Comparison of ENCODE assay signal across 10 mouse cellular contexts in the genomic region with DNA sequence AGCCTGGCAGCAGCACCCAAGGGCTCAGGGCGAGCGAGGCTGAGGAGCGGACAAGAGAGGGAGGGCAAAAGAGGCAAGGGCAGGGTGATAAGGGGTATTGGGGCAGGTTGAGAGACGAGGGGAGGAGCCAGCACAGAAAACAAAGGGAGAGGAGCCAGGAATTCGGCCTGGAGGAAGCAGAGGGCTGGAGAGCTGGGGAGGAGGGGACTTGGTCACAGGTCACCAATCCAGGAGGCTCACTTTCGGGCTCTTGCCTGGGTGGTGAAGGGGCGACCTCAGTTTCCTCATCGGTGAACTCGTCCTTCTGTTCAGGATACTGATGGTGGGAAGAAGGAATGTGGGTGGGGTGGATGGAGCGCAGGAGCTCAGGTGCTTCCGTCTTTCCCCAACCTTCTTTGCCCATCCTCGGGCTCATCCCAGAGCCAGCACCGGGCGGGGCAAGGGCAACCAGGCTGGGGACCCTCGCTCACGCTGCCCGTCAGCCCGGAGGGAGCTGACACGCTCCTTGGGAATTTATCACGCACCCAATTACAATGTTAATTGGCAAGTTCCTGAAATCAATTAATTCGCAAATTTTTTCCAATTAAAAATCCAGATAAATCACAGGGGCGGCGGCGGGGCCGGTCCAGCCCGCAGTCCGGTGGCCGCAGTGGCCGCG. TPM values are rescaled to one million over a fixed set of nuclear protein-coding genes. Genes with fewer than 3 reads are reported as not detected.
A peak's percentile ranks its signal among the peaks of the same experiment; 100 is the strongest.
DNase-seq lines count a peak whose midpoint lies in the region; ATAC-seq and TF ChIP-seq lines count a peak whose summit lies in the region.
"Had no signal": no experiment of that assay in that cellular context is flagged by ENCODE, and none has a peak within 500 bp of the region (broad histone marks: within the 10 kb centered on the region; RNA-seq: fewer than 3 reads in every experiment).

No protein-coding gene starts in this region.

- peak overlapping the region; percentile 34; the same call in 1 of the 2 replicates for H3K9ac ChIP-seq in kidney, embryonic 14.5 days (ENCODE audit: low read depth, low read length)
- H3K9ac ChIP-seq in embryonic facial prominence, embryonic 11.5 days (replicated peaks; ENCODE audit: low read length) = peak overlapping the region; percentile 44
- H3K9ac ChIP-seq in hindbrain, postnatal 0 days (replicated peaks; ENCODE audit: low read length) = peak overlapping the region; percentile 55
- peak overlapping the region; percentile 40; the same call in 1 of the 2 replicates for H3K9ac ChIP-seq in midbrain, embryonic 15.5 days

- H3K27ac ChIP-seq in kidney, embryonic 14.5 days (ENCODE audit: low read depth, low read length) = no peak overlapping the region
- no peak overlapping the region for H3K27ac ChIP-seq in embryonic facial prominence, embryonic 11.5 days (replicated peaks; ENCODE audit: low read depth, low read length)
- H3K27ac ChIP-seq in hindbrain, postnatal 0 days = no peak overlapping the region
- H3K27ac ChIP-seq in midbrain, embryonic 15.5 days = no peak overlapping the region

- H3K4me1 ChIP-seq in kidney, embryonic 14.5 days (ENCODE audit: control insufficient read depth, insufficient read depth, low read length) = peaks cover 27% of the 10 kb centered on the region
- H3K4me1 ChIP-seq in embryonic facial prominence, embryonic 11.5 days (ENCODE audit: control insufficient read depth, insufficient read depth, low read length) = peaks cover 4% of the 10 kb centered on the region
- peaks cover 9% of the 10 kb centered on the region; the same call in 1 of the 2 replicates for H3K4me1 ChIP-seq in hindbrain, postnatal 0 days (ENCODE audit: insufficient read depth, low read length)
- peaks cover 21% of the 10 kb centered on the region for H3K4me1 ChIP-seq in midbrain, embryonic 15.5 days

- no peak for DNase-seq in kidney, adult 18-20 months
- DNase-seq in embryonic facial prominence, embryonic 11.5 days (ENCODE audit: low spot score) = no peak
- DNase-seq in hindbrain, postnatal 0 days (ENCODE audit: low spot score) = no peak
- no peak for DNase-seq in ovary, adult 18-20 months (ENCODE audit: low spot score)
- DNase-seq in embryo, embryonic 10 days (ENCODE audit: low spot score) = no peak
- DNase-seq in gastrocnemius, postnatal 25 days = no peak
- DNase-seq: cerebellum, adult 9-11 months had no signal

- peak overlapping the region; percentile 39 for H3K4me3 ChIP-seq in kidney, embryonic 14.5 days (ENCODE audit: low read length)
- peak overlapping the region; percentile 35 for H3K4me3 ChIP-seq in embryonic facial prominence, embryonic 11.5 days (ENCODE audit: low read depth, low read length)
- peak overlapping the region; percentile 43 for H3K4me3 ChIP-seq in hindbrain, postnatal 0 days (ENCODE audit: low read length)
- H3K4me3 ChIP-seq in midbrain, embryonic 15.5 days = peak overlapping the region; percentile 40

- H3K9me3 ChIP-seq in kidney, embryonic 14.5 days (ENCODE audit: control insufficient read depth, low read length) = no peaks in the 10 kb centered on the region
- H3K9me3 ChIP-seq in embryonic facial prominence, embryonic 11.5 days (replicated peaks; ENCODE audit: control insufficient read depth, low read length) = no peaks in the 10 kb centered on the region
- no peaks in the 10 kb centered on the region for H3K9me3 ChIP-seq in hindbrain, postnatal 0 days (ENCODE audit: low read length)
- no peaks in the 10 kb centered on the region for H3K9me3 ChIP-seq in midbrain, embryonic 15.5 days

- peak overlapping the region; percentile 70 for H3K4me2 ChIP-seq in kidney, embryonic 14.5 days (replicated peaks; ENCODE audit: low read depth, low read length)
- peak overlapping the region; percentile 89 for H3K4me2 ChIP-seq in embryonic facial prominence, embryonic 11.5 days (ENCODE audit: low read depth, low read length)
- H3K4me2 ChIP-seq in hindbrain, postnatal 0 days (ENCODE audit: low read depth, low read length) = peak overlapping the region; percentile 68
- peak overlapping the region; percentile 67 for H3K4me2 ChIP-seq in midbrain, embryonic 15.5 days

- WGBS in kidney, embryonic 14.5 days = 7% methylated on average over 30 of the region's 30 CpGs
- 5% methylated on average over 30 of the region's 30 CpGs for WGBS in embryonic facial prominence, embryonic 11.5 days
- 13% methylated on average over 30 of the region's 30 CpGs for WGBS in hindbrain, postnatal 0 days
- WGBS in midbrain, embryonic 15.5 days = 14% methylated on average over 30 of the region's 30 CpGs

- H3K27me3 ChIP-seq in kidney, embryonic 14.5 days (ENCODE audit: control insufficient read depth, insufficient read depth, low read length) = peaks cover 82% of the 10 kb centered on the region
- H3K27me3 ChIP-seq in embryonic facial prominence, embryonic 11.5 days (ENCODE audit: control insufficient read depth, insufficient read depth, low read length) = peaks cover 32% of the 10 kb centered on the region
- peaks cover 32% of the 10 kb centered on the region for H3K27me3 ChIP-seq in hindbrain, postnatal 0 days (ENCODE audit: insufficient read depth, low read length)
- H3K27me3 ChIP-seq in midbrain, embryonic 15.5 days (replicated peaks) = peaks cover 51% of the 10 kb centered on the region

- ATAC-seq in kidney, embryonic 14.5 days (ENCODE audit: low FRiP score, low TSS enrichment) = no peak; the same call in 1 of the 2 replicates
- no peak for ATAC-seq in embryonic facial prominence, embryonic 11.5 days (replicated peaks; ENCODE audit: insufficient number of reproducible peaks, low FRiP score, low TSS enrichment, low read depth)
- no peak for ATAC-seq in hindbrain, postnatal 0 days
- no peak; the same call in 1 of the 2 replicates for ATAC-seq in midbrain, embryonic 15.5 days (replicated peaks)

- H3K36me3 ChIP-seq in kidney, embryonic 14.5 days (ENCODE audit: control insufficient read depth, insufficient read depth, low read length) = no peaks in the 10 kb centered on the region
- H3K36me3 ChIP-seq in embryonic facial prominence, embryonic 11.5 days (replicated peaks; ENCODE audit: control insufficient read depth, insufficient read depth, low read depth, low read length) = no peaks in the 10 kb centered on the region
- no peaks in the 10 kb centered on the region for H3K36me3 ChIP-seq in hindbrain, postnatal 0 days (ENCODE audit: insufficient read depth, low read length)
- H3K36me3 ChIP-seq in midbrain, embryonic 15.5 days (replicated peaks) = no peaks in the 10 kb centered on the region

- TF ChIP-seq CTCF in hindbrain, postnatal 0 days (IDR thresholded peaks at IDR 0.05; ENCODE audit: low read depth) = no peak

RNA-seq across cellular contexts. Expression of a gene that starts 51.8 kb away (rescaled TPM):
- polyA plus RNA-seq in kidney, embryonic 14.5 days (2014; fragmentation: Nextera tagmentation; extraction: Ambion mirVana) = 0.15 and 0.54 TPM in 2 replicates
- polyA plus RNA-seq in embryonic facial prominence, embryonic 11.5 days (2014; fragmentation: Nextera tagmentation; extraction: Ambion mirVana) = 0.17 TPM in 1 of 2 replicates, not detected in the other
- 3.2 and 3.6 TPM in 2 replicates for total RNA-seq in hindbrain, postnatal 0 days (2014; rRNA removed)
- polyA plus RNA-seq in hindbrain, postnatal 0 days (2015; fragmentation: Nextera tagmentation; extraction: Ambion mirVana) = 2.6 and 3.0 TPM in 2 replicates
- 1.8 TPM in 2 replicates for polyA plus RNA-seq in midbrain, embryonic 15.5 days (2015; fragmentation: Nextera tagmentation; extraction: Ambion mirVana)
- total RNA-seq in gastrocnemius, postnatal 25 days (2021) = not detected
- total RNA-seq: granulocyte monocyte progenitor cell, adult 5-6 weeks had no signal

RNA-seq across cellular contexts. Expression of a gene that starts 52.0 kb away (rescaled TPM):
- 10.1 and 13.8 TPM in 2 replicates for polyA plus RNA-seq in kidney, embryonic 14.5 days (2014; fragmentation: Nextera tagmentation; extraction: Ambion mirVana)
- 9.3 and 10.6 TPM in 2 replicates for polyA plus RNA-seq in embryonic facial prominence, embryonic 11.5 days (2014; fragmentation: Nextera tagmentation; extraction: Ambion mirVana)
- 7.5 and 16.5 TPM in 2 replicates for total RNA-seq in hindbrain, postnatal 0 days (2014; rRNA removed)
- 14.0 and 14.5 TPM in 2 replicates for polyA plus RNA-seq in hindbrain, postnatal 0 days (2015; fragmentation: Nextera tagmentation; extraction: Ambion mirVana)
- 9.6 and 11.1 TPM in 2 replicates for polyA plus RNA-seq in midbrain, embryonic 15.5 days (2015; fragmentation: Nextera tagmentation; extraction: Ambion mirVana)
- total RNA-seq in gastrocnemius, postnatal 25 days (2021) = 1 to 10 TPM; 3.4 to 6.6 TPM
